Mouse (Mus musculus) heart, postnatal 25 days (tissue): ENCODE data around the gene Zfp111. TPM values are rescaled to one million over a fixed set of nuclear protein-coding genes. Genes with fewer than 3 reads are reported as not detected.

ENCODE experiments used
- DNase-seq: peaks from one replicate; pipeline ENCODE4 v3.0.0; 2022; ENCODE audit warnings: low spot score
- intact Hi-C: fragments of 180-260 bp; cut with DNase I; formaldehyde crosslinking; loops from one replicate; pipeline ENCODE4 v1.15.1; 2025
- total RNA-seq, 2 experiments: library from RNA; stranded (reverse); gene quantifications; 2 replicates each; pipeline ENCODE4 v1.2.3; 2021

The Zfp111 gene
- total RNA-seq, 2 experiments from 2014 or later, result 3.6 to 4.0 TPM

DNA sequence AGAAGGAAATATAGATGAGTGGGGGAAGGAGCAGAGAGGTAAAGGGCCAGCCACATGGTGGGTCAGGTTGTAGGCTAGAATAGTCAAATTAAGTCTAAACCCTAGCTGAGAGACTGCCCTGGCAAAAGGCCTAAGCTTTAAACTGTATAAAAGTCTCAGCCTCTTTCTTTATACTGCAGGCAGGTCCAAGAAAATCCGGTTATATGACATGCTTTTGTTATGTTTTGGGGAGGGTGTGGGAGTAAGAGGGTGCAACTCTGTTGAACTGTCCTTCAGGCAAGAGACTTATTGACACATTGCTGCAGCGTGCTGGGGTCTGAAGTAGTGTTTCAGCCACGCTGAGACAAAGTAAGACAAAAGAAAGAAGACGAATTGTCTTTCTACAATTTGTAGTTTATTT is 39.1 kb downstream of the Zfp111 start:
- DNase-seq, result no peak
- intact Hi-C loops, result no loop called here

DNA sequence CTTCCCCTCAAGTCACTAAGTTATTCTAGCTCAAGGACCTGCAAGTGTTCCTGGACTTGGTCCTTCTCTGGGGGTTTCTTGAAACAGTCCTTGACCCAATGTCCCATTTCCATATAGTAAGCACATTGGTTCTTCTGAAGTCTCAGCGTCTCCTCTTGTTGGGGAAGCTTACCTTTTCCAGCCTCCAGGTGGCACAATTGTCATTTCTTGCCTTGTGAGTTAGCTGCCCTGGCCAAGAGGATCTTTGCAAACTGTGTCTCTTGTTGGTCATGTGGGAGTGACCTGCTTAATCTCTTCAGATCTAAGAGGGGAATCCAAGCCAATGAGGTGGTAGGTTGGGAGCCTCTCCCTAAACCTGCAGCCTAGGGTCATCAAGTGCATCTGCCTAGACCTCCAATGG is 58.0 kb downstream of the Zfp111 start:
- intact Hi-C loops, result no loop called here
- DNase-seq, result no peak

Other genes starting within 250 kb of the Zfp111 start
- not detected for gene Vmn1r181, start 236.8 kb downstream of the Zfp111 start, total RNA-seq
- not detected for gene V1rd19, start 209.8 kb downstream of the Zfp111 start, total RNA-seq
- not detected for gene Vmn1r183, start 158.2 kb downstream of the Zfp111 start, total RNA-seq
- gene Zfp180, start 129.5 kb downstream of the Zfp111 start, total RNA-seq, result 10 to 100 TPM; 12.6 to 13.5 TPM
- gene Zfp112, start 99.1 kb downstream of the Zfp111 start, total RNA-seq, result 1 to 10 TPM; 3.2 to 4.2 TPM
- 1 to 10 TPM; 5.1 to 5.5 TPM for gene Zfp235, start 77.3 kb downstream of the Zfp111 start, total RNA-seq
- under 1 TPM; 0.14 to 0.44 TPM for gene Zfp114, start 36.4 kb downstream of the Zfp111 start, total RNA-seq
- 1 to 10 TPM; 1.7 to 2.1 TPM for gene Zfp109, start 26.1 kb upstream of the Zfp111 start, total RNA-seq
- 1 to 10 TPM; 1.7 to 1.8 TPM for gene Zfp108, start 43.4 kb upstream of the Zfp111 start, total RNA-seq
- 1 to 10 TPM; 3.2 to 3.7 TPM for gene Zfp93, start 59.0 kb upstream of the Zfp111 start, total RNA-seq
- gene Zfp61, start 89.8 kb upstream of the Zfp111 start, total RNA-seq, result 1 to 10 TPM; 3.1 to 4.5 TPM
- gene Zfp94, start 105.2 kb upstream of the Zfp111 start, total RNA-seq, result 1 to 10 TPM; 1.8 to 2.5 TPM
- not detected for gene Tescl, start 122.5 kb upstream of the Zfp111 start, total RNA-seq
- gene Lypd5, start 137.8 kb upstream of the Zfp111 start, total RNA-seq, result not detected
- gene Kcnn4, start 158.8 kb upstream of the Zfp111 start, total RNA-seq, result under 1 TPM; 0.70 to 0.81 TPM
- 1 to 10 TPM; 7.6 TPM for gene Smg9, start 188.2 kb upstream of the Zfp111 start, total RNA-seq
- not detected for gene Irgc1, start 240.9 kb upstream of the Zfp111 start, total RNA-seq